Mouse (Mus musculus) stomach, postnatal 0 days (tissue): Measurements from ENCODE around the gene Oasl1. TPM values are rescaled to one million over a fixed set of nuclear protein-coding genes. Genes with fewer than 3 reads are reported as not detected.
A peak's percentile ranks its signal among the peaks of the same experiment; 100 is the strongest.

Experiments
- ATAC-seq: fragments of 200-750 bp; cut with Nextera tagmentation; 2 replicates; pipeline ENCODE4 v1.8.0; 2017; ENCODE audit not compliant: low FRiP score, low TSS enrichment
- DNase-seq: peaks from one replicate; pipeline ENCODE4 v3.0.0-alpha.2; 2016; ENCODE audit warnings: low spot score
- H3K27ac ChIP-seq: fragments of 300-500 bp; sonication (generic); replicated peaks from 2 replicates; pipeline ENCODE4 v1.5.1; 2014; ENCODE audit warnings: mild to moderate bottlenecking, control low read depth
- H3K27me3 ChIP-seq: fragments of 300-500 bp; sonication (generic); 2 replicates; pipeline ENCODE4 v1.6.1; 2014; ENCODE audit warnings: low read length; ENCODE audit not compliant: control insufficient read depth, insufficient read depth
- H3K36me3 ChIP-seq: fragments of 300-500 bp; sonication (generic); 2 replicates; pipeline ENCODE4 v1.6.1; 2014; ENCODE audit warnings: low read length, mixed read lengths; ENCODE audit not compliant: control insufficient read depth, insufficient read depth
- H3K4me1 ChIP-seq: fragments of 300-500 bp; sonication (generic); replicated peaks from 2 replicates; pipeline ENCODE4 v1.6.1; 2014; ENCODE audit warnings: antibody characterized with exemption; ENCODE audit not compliant: control insufficient read depth, insufficient read depth
- H3K4me2 ChIP-seq: fragments of 300-500 bp; sonication (generic); replicated peaks from 2 replicates; pipeline ENCODE4 v1.6.1; 2014; ENCODE audit warnings: low read depth, mild to moderate bottlenecking, control low read depth, moderate library complexity
- H3K4me3 ChIP-seq: fragments of 300-500 bp; sonication (generic); 2 replicates; pipeline ENCODE4 v1.5.1; 2014; ENCODE audit warnings: low read depth, low read length, control low read depth
- H3K9ac ChIP-seq: fragments of 300-500 bp; sonication (generic); 2 replicates; pipeline ENCODE4 v1.6.1; 2014; ENCODE audit warnings: mild to moderate bottlenecking, low read length, control low read depth, mixed read lengths
- H3K9me3 ChIP-seq: fragments of 300-500 bp; sonication (generic); 2 replicates; pipeline ENCODE4 v1.6.1; 2016; ENCODE audit warnings: low read length; ENCODE audit not compliant: control insufficient read depth
- CTCF ChIP-seq: IDR thresholded peaks from 2 replicates; pipeline ENCODE4 v1.5.1; 2016; ENCODE audit warnings: antibody characterized with exemption, low read depth, mild to moderate bottlenecking, moderate library complexity
- EP300 ChIP-seq: optimal IDR thresholded peaks from 2 replicates; pipeline ENCODE3; 2016; ENCODE audit warnings: antibody characterized with exemption
- WGBS: fragments of 180-500 bp; shearing (Covaris S2); extraction: QIAGEN DNeasy Blood & Tissue Kit; methylation state at CpG from one replicate; pipeline ENCODE4 v1.1.7; 2014; 5-methylcytosine and 5-hydroxymethylcytosine counted together
- polyA plus RNA-seq: library from polyadenylated mRNA; unstranded; fragments of >200 nt; fragmentation: Nextera tagmentation; extraction: Ambion mirVana; gene quantifications from 2 replicates; pipeline ENCODE4 v1.2.1, GENCODE M21; 2015

Gene Oasl1
- polyA plus RNA-seq, 1 experiment from 2014 or later: 14.6 TPM

GRCm38 (mm10) chr5:114898857-114899256 lies 24.2 kb upstream of the Oasl1 start:
- no peak overlapping the region for H3K4me3 ChIP-seq
- no peak overlapping the region for H3K4me2 ChIP-seq
- DNase-seq: no peak
- no peak for ATAC-seq
- H3K4me1 ChIP-seq: no peaks in the 10 kb centered on the region
- H3K9me3 ChIP-seq: no peaks in the 10 kb centered on the region
- H3K36me3 ChIP-seq: no peaks in the 10 kb centered on the region
- WGBS: 66% methylated on average over 7 of the region's 7 CpGs
- TF ChIP-seq CTCF (no peak), EP300 (no peak)
- no peak overlapping the region for H3K9ac ChIP-seq
- no peaks in the 10 kb centered on the region for H3K27me3 ChIP-seq
- H3K27ac ChIP-seq: no peak overlapping the region

- DNase-seq (peak; percentile 66), ATAC-seq (peak; percentile 57; the same call in 1 of the 2 replicates)
- Histone ChIP-seq H3K9ac (no peak overlapping the region), H3K9me3 (no peaks in the 10 kb centered on the region), H3K4me2 (no peak overlapping the region), H3K4me3 (no peak overlapping the region), H3K27ac (no peak overlapping the region), H3K27me3 (no peaks in the 10 kb centered on the region), H3K4me1 (no peaks in the 10 kb centered on the region), H3K36me3 (0 out of 2 replicates have a peak, but pooled peaks cover 2% of the 10 kb centered on the region)
- WGBS: 43% methylated on average over 1 of the region's 1 CpGs
- TF ChIP-seq CTCF (peak; percentile 90), EP300 (no peak)
Observed at GRCm38 (mm10) chr5:114902413-114902812, 20.6 kb upstream of the Oasl1 start.

- Histone ChIP-seq H3K4me2 (no peak overlapping the region), H3K9ac (no peak overlapping the region), H3K4me3 (no peak overlapping the region), H3K36me3 (0 out of 2 replicates have a peak, but pooled peaks cover 2% of the 10 kb centered on the region), H3K27ac (no peak overlapping the region), H3K27me3 (no peaks in the 10 kb centered on the region), H3K9me3 (no peaks in the 10 kb centered on the region), H3K4me1 (no peaks in the 10 kb centered on the region)
- ATAC-seq (no peak), DNase-seq (no peak)
- 48% methylated on average over 13 of the region's 13 CpGs for WGBS
- TF ChIP-seq EP300: no peak
- TF ChIP-seq CTCF: no peak
Observed at GRCm38 (mm10) chr5:114908598-114909305, 14.3 kb upstream of the Oasl1 start.

GRCm38 (mm10) chr5:114913686-114914085 lies 9.4 kb upstream of the Oasl1 start:
- Histone ChIP-seq H3K9ac (no peak overlapping the region), H3K4me1 (no peaks in the 10 kb centered on the region), H3K27ac (no peak overlapping the region), H3K9me3 (no peaks in the 10 kb centered on the region), H3K4me3 (no peak overlapping the region), H3K4me2 (no peak overlapping the region), H3K27me3 (no peaks in the 10 kb centered on the region), H3K36me3 (no peaks in the 10 kb centered on the region)
- no peak for ATAC-seq
- WGBS: 66% methylated on average over 4 of the region's 4 CpGs
- TF ChIP-seq EP300 (no peak), CTCF (no peak)
- DNase-seq: no peak

GRCm38 (mm10) chr5:114914855-114915254 lies 8.2 kb upstream of the Oasl1 start:
- whole genome bisulfite sequencing: 55% methylated on average over 8 of the region's 8 CpGs

GRCm38 (mm10) chr5:114915854-114916253 lies 7.2 kb upstream of the Oasl1 start:
- WGBS: 78% methylated on average over 5 of the region's 5 CpGs
- Histone ChIP-seq H3K4me1 (no peaks in the 10 kb centered on the region), H3K4me2 (no peak overlapping the region), H3K27ac (no peak overlapping the region), H3K9me3 (no peaks in the 10 kb centered on the region), H3K4me3 (no peak overlapping the region), H3K36me3 (no peaks in the 10 kb centered on the region), H3K9ac (no peak overlapping the region), H3K27me3 (no peaks in the 10 kb centered on the region)
- DNase-seq (no peak), ATAC-seq (no peak)
- no peak for TF ChIP-seq EP300
- TF ChIP-seq CTCF: no peak

More at GRCm38 (mm10) chr5:114914855-114915254, 8.2 kb upstream of the Oasl1 start:
- Histone ChIP-seq H3K4me3 (no peak overlapping the region), H3K36me3 (no peaks in the 10 kb centered on the region), H3K9me3 (no peaks in the 10 kb centered on the region), H3K4me1 (no peaks in the 10 kb centered on the region), H3K9ac (no peak overlapping the region), H3K27me3 (no peaks in the 10 kb centered on the region), H3K27ac (no peak overlapping the region), H3K4me2 (no peak overlapping the region)
- DNase-seq: no peak
- TF ChIP-seq CTCF: no peak
- TF ChIP-seq EP300: no peak
- peak; percentile 31; the same call in 1 of the 2 replicates for ATAC-seq
